Mouse (Mus musculus) urinary bladder, postnatal 14 days (tissue): Measurements from ENCODE around the gene Gm11437.

Experiments used
- DNase-seq: peaks from one replicate; pipeline ENCODE4 v3.0.0; 2021; ENCODE audit warnings: low spot score

Gm11437 gene

GRCm38 (mm10) chr11:84167046-84167526 is at the start of gene Gm11437:
Gene Gm11437, minus strand, starts transcription at chr11:84167476.
- DNase-seq, result no peak

DNA sequence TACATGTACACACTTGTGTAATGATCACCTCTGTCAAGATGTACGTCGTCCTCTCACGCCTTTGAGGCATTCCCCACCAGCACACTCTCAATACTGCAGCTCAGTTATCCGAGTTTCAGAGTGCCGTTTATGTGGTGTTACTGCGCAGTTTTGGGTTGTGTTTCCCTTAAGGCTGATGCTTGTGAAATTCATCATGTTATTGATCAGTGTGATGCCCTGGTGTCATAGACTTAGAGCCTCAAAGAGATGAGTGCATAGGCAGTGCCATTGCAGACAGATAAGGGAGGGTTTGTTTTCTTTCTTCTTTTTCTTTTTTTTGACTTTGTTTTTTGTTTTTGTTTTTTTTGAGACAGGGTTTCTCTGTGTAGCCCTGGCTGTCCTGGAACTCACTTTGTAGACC is 43.6 kb upstream of the Gm11437 start:
- DNase-seq, result no peak

DNA sequence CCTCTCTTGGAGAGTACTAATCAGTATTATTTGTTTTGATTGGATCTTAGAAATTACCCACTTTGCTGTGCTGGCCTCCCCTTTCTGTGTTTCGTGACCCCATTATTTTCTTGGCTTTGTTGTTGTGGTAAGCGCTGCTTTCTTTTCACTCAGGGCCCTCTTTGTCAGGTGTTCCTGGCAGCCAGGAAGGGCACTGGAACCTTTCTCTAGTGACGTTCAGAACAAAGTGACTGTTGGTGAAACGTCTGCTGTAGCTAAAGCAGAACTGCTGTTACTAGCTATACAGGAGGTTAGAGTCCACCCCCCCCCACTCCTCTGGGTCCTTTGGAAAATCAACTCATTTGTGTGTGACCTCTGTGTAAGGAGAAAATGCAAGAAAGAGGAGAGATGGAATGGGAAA is 38.5 kb upstream of the Gm11437 start:
- DNase-seq, result no peak

GRCm38 (mm10) chr11:84197607-84198402 is 30.5 kb upstream of the Gm11437 start:
- DNase-seq, result no peak

DNA sequence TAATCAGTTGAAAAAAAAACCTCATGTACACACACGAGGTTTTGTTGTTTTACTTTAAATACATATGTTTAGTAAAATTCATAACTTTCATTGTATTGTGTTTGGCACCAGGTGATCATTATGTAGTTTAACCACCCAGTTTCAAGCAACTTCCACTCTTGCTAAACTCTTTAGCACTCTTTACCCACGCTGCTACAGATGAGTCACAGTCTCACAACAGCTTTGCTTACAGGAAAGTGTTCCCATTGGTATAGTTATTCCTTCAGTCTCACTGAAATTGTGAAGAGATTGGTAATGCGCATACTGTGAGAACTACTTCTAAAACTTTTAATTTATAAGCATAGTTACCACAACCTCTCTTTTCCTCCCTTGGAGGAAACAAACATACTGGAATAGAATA is 27.5 kb upstream of the Gm11437 start:
- DNase-seq, result no peak

- no peak for DNase-seq
Measured at GRCm38 (mm10) chr11:84193249-84193648, 26.0 kb upstream of the Gm11437 start.

DNA sequence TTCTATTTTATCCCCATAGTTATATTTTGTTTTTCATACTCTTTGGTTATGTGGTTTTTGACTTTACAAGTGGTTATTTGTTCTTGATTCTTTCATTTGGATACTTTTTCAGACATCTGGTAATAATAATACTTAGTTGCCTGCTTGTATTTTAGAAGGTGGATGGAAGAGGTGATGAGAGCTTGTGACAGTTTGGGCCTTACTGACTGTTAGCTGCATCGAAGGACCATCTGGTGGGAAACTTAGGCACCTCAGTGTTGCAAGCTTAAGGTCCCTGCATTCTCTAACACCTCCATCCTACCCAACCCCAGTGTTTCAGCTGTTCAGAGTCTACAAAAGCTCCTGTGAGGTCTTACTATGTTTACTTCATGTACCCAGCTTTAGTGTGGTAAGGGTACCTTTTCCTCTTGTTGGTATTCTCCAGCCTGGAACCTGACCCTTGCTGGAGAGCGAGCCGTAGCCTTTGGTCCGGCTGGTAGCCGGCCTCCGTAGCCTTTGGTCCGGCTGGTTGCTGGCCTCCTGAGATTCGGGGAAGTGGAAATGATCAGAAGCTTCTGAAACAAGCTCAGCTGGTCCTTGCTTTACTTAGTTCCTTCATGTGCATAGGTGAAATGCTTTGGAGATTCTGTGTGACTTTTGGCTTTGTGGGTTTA is 23.4 kb upstream of the Gm11437 start:
- no peak for DNase-seq

GRCm38 (mm10) chr11:84188530-84188929 is 21.3 kb upstream of the Gm11437 start:
- no peak for DNase-seq

- DNase-seq, result no peak
Measured at GRCm38 (mm10) chr11:84181286-84181685, 14.0 kb upstream of the Gm11437 start.

GRCm38 (mm10) chr11:84179954-84180598 is 12.8 kb upstream of the Gm11437 start:
- peak; percentile 73 for DNase-seq

DNA sequence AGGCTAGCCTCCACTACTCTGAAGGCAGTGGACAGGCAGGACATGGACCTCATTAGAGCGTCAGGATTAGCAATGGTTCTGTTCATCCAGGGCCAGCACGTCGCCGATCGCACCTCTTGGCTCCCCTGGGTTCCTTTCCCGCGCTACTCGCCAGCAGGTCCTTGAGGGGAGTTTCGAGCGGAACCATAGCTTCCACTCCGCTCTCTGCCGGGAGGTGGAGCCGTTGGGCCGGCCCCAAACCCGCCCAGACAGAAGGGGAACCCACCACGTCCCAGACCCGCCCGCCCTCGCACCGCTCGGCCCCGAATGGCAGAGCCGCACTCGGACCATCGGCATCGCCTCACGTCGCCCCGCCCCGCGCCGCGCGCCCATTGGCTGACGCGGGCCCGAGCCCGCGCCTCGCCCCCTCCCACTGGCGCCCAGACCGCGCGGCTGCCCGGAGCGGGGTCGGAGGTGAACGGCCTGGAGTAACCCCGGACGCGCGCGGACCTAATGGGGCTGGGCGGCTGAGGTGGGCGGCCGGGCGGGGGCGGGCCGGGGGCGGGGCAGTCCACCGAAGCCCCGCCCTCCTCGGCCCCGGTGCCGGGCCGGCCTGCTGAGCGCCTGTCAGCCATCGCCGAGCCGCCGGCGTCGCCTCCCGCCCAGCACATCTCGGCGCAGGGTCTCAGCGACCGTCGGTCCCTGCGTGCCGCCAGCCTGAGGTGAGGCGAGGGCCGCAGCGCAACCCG is 12.1 kb upstream of the Gm11437 start:
- peak; percentile 97 for DNase-seq

- no peak for DNase-seq
Measured at GRCm38 (mm10) chr11:84178571-84178970, 11.3 kb upstream of the Gm11437 start.

DNA sequence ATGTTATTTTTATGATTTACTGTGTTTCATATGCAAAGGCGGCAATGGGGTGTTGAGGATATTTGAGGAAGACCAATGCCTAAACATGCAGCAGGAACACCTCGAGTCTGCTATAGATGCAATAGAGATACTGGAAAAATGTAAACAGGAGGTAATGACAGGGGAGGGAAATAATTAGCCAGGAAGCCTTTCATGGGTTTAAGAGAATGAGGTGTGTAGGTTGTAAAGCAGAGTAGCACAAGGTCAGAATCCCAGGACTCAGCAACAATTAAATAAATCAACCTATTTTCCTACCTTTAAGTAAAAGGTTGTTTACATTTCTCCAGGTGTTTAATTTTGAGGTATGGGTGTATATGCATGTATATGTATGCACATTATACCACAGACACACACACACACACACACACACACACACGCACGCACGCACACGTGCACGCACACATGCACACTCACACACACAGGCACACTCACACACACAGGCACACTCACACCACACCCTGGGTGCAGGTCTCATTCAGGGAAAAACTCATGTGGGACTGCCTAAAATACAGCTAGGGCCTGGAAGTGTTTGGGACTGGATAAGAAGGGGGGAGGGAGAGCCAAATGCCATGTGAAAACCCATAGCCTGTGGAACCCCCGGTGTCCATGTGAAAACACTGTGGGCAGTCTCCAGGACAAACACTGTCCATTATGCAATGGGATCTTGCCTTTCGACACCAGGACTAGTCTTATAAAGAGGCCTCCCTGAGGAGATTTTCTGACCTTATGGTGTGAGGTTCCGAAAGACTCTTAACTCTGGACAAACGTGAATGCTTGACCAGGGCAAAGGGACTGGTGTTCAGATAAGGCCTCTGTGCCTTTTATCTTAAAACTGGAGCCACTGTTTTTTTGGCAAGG is 5.5 kb upstream of the Gm11437 start:
- no peak for DNase-seq

- DNase-seq, result peak; percentile 43
Measured at GRCm38 (mm10) chr11:84168701-84169288, 1.5 kb upstream of the Gm11437 start.

DNA sequence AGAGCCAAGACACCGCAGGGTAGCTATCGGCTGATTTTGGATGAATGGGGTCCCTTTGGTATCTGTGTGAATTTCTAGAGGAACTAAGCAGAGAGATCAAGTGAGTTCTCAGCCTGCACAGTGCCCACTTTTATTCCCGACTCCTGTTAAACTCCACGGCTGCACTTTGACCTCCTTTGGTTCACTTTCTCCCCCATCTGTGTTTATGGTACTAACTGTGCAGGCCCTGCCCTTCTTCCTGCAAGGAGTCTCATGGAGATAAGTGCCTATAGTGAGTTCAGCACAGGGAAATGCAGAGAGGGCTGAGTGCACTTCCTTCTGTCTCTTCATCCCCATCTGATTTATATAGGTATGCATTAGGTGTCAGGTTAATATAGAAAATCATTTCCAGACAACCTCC is 2.7 kb downstream of the Gm11437 start:
- DNase-seq, result no peak

GRCm38 (mm10) chr11:84164123-84164522 is 3.2 kb downstream of the Gm11437 start:
- DNase-seq, result no peak

- DNase-seq, result no peak
Measured at GRCm38 (mm10) chr11:84156535-84157262, 10.6 kb downstream of the Gm11437 start.

DNA sequence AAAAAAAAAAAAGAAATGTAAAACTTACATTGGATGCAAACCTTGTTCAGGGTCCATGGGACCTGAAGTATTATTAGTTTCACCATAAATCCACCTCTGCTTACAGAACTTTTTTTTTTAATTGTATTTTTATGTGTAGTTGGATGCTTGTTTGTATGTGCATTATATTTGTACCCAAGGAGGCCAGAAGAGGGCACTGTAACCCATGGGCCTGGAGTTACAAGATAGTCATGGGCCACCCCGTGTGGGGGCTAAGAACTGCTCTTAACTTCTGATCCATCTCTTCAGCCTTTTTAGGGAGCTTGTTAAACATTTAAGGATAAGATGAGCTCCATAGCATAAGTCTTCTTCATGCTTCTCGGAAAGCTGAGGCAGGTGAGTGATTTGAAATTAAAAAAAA is 16.4 kb downstream of the Gm11437 start:
- DNase-seq, result no peak

DNA sequence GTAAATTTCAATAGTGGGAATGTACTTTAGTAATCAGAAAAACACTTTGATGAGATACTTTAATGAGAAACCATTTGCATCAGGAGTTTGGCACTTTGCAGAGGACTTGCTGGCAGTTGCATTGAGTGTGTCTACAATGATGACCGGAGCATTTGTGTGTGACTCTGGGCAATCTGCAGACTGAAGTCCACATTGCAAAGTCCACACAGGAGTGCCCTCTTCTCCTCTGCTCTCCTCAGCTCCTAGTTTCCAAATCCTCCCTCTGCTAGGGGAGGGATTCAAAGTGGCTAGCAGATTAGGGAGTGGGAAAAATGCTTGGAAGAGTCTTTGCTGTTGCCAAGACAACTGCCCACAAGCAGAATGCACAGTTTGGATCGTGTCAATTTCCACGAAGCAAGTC is 21.2 kb downstream of the Gm11437 start:
- DNase-seq, result no peak

- no peak for DNase-seq
Measured at GRCm38 (mm10) chr11:84145201-84145798, 22.0 kb downstream of the Gm11437 start.
